Mouse (Mus musculus) frontal cortex, postnatal 14 days (tissue): ENCODE results near the gene Chil3.
"Not testable (repeated sequence)": the region's sequence is repeated elsewhere in the genome, so short reads cannot be mapped to it uniquely, and the experiment has no call there.

Experiments used
- DNase-seq, 2 experiments: peaks; one replicate each; pipeline ENCODE4 v3.0.0; 2022; ENCODE audit warnings: low spot score in 2 of 2

The Chil3 gene

DNA sequence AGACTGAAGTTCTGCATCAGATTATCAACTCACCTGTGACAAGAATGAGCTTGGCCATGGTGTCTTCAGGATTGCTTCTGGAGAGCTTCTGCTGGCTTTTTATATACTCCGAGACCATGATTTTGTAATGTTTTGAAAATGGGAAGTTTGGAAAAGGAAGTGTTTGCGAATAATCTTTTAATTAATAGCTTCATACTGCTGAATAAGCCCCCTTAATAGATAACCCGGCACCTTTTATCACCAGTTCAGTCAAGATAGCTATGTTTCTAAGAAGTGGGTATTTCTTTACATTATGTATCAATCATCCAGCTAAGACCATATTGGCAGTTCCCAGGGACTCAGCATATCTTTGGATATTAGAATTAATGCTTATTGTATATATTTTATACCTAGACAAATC lies at the start of gene Chil3:
TSS of gene Chil3 (minus strand) at position 101 of the 400 bp plus-strand sequence.
- no peak for DNase-seq

DNA sequence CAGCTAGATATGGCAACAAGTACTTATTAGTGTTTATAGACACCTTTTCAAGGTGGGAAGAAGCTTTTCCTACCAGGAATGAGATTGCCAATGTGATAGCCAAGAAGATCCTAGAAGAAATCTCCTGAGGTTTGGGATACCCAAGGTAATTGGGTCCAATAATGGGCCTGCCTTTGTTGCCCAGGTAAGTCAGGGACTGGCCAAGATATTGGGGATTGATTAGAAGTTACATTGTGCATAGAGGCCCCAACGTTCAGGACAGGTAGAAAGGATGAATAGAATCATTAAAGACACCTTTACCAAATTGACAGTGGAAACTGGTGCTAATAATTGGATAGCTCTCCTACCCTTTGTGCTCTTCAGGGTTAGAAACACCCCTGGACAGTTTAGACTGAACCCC lies 30.7 kb upstream of the Chil3 start:
- DNase-seq, result not testable (repeated sequence)

DNA sequence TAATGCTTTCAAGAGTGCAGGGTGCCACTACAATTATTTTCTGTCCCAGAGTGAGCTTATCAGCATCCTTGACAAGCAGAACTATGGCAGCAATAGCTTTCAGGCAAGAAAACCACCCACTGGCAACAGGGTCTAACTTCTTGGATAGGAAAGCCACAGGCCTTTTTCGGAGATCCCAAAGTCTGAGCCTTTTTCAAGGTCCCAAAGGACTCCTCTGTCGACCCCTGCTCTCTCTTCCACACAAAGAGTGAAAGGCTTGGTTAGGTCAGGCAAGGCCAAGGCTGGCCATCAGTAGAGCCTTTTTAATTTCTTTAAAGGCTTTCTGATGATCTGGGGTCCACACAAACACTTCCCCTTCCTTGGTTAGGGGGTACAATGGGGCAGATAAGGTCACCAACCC lies 29.9 kb upstream of the Chil3 start:
- not testable (repeated sequence) for DNase-seq

DNA sequence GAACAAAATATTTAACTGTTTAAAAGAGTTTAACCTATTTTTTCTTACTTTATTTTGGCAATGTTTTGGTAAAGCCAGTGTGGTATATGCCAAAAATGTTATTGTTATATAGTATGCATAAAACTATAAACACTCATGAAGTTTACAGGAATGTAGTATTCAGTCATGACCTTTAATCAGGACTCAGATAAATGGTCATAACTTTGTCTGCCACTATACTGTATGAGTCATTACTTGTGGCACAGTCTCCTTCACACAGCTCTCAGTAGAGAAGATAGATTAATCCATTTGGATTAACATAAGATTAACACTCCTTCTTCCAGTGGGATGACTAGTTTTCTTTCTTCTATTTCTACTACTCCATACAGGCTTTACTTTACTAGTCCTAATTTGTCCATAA lies 28.9 kb upstream of the Chil3 start:
- DNase-seq, result no peak

DNA sequence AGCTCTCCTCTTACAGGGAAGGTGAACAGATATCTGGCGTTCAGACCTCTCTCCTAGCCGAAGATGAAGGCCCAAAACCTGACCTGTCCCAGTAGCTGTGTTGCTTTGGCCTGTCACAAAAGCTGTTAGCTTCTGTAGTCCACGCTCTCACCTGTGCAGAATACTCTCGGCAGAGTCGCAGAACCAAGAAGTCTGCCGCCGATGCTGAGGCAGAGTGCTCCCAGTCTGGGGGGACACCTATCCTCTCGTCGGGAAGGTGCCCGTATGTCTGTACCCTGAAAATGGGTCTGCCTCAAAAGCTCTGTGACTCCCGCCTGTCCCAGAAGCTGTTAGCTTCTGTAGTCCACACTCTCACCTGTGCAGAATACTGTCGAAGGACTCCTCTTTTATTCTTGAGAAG lies 28.1 kb upstream of the Chil3 start:
- DNase-seq, result no peak

DNA sequence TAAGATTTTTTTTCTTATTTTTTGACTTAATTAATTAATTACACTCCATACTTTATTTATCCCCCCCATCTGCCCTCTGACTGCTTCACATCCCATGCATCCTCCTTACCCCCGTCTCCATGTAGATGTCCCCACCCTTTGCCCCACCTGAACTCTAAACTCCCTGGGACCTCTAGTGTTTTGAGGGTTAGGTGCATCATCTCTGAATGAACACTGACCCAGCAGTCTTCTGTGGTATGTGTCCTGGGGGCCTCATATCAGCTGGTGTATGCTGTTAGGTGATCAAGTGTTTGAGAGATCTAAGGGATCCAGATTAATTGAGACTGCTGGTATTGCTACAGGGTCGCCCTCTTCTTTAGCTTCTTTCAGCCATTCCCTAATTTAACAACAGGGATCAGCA lies 20.6 kb upstream of the Chil3 start:
- no peak for DNase-seq

DNA sequence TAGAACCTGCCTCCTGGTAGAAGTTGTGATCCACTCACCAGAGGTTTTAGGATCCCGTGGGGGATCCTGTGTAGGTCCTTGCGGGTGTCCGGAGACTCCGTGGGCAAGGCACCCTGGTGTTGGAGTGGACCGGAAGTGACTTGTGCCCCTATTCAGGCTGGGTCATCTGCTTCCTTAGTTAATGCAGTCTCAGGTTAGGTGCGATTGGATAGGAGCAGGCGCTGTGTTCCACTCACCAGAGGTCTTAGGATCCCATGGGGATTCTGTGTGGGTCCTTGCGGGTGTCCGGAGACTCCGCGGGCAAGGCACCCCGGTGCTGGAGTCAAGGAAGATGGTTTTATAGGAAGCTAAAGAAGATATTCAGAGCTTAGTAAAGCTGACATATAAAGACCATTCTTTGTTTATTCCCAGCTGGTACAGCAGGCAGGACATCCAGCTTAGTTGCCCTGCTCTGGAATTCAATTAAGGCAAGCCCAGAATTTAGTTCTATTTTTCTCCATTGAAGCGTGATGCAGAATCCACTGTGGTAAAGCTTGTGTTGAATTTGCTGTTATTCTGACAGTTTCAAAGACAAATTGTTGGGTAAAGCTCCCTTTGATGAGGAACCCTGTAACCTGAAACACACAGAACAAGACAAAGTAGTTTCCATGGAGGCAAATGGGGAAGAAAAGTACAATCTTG lies 10.3 kb upstream of the Chil3 start:
- DNase-seq, result no peak

DNA sequence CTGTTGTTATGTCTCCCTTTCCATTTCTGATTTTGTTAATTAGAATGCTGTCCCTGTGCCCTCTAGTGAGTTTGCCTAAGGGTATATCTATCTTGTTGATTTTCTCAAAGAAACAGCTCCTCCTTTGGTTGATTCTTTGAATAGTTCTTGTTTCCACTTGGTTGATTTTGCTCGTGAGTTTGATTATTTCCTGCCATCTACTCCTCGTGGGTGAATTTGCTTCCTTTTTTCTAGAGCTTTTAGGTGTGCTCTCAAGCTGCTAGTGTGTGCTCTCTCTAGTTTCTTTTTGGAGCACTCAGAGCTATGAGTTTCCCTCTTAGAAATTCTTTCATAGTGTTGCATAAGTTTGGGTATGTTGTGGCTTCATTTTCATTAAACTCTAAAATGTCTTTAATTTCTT lies 7.6 kb upstream of the Chil3 start:
- not testable (repeated sequence) for DNase-seq

DNA sequence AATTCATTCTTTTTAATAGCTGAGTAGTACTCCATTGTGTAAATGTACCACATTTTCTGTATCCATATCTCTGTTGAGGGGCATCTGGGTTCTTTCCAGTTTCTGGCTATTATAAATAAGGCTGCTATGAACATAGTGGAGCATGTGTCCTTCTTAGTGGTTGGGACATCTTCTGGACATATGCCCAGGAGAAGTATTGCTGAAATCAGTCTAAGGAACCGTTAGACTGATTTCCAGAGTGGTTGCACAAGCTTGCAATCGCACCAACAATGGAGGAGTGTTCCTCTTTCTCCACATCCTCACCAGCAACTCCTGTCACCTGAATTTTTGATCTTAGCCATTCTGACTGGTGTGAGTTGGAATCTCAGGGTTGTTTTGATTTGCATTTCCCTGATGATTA lies 5.1 kb upstream of the Chil3 start:
- DNase-seq, result not testable (repeated sequence)

DNA sequence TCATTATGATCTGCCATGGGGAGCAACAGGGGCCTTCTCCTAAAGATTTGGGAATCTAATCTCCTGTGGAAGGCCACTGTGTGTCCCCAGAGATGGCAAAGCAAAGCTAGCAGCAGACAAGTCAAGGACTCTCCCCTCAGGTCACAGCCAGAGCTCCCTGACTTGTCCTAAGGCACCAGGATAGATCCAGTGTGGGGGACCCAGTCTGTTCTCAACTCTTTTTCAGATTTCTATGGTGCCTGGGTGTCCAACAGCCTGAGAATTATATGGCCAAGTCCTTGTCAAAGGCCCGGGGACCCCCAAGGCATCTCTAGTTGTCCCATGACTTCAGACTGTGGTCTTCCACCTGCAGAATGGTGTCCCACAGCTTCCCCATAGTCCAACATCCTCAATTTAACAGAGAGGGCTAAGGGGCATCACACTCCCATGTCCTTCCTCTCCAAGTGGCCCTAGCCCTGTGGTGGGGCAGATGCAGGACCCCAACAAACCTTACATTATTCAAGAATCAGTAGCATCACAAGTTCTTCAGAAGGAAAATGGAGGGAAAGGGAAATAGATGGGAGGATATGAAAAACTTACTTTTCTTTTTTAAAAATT lies 3.9 kb upstream of the Chil3 start:
- no peak for DNase-seq

DNA sequence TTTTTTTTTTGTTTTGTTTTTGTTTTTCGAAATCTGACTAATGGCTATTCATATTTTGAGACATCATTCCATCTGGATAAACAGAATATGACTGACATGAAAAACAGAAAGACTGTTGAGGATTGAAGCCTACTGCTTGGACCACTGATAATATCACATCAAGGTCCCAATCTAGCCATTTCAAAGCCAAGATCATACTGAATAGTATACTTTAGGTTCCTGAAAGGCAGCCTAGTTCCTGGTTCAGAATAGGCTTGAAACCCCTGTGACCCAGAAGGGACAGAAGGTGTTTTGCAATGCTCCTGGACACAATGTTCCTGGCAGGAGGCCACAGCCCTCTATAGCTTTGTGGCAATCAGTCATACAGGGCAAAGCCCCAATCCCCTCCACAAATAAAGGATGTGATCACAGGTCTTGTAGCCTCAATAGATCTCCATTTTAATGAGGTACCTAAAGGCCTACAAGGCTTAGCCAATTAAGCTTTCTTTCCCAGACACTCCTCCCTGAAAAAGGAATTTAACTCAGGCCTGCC lies 3.2 kb upstream of the Chil3 start:
- no peak for DNase-seq

DNA sequence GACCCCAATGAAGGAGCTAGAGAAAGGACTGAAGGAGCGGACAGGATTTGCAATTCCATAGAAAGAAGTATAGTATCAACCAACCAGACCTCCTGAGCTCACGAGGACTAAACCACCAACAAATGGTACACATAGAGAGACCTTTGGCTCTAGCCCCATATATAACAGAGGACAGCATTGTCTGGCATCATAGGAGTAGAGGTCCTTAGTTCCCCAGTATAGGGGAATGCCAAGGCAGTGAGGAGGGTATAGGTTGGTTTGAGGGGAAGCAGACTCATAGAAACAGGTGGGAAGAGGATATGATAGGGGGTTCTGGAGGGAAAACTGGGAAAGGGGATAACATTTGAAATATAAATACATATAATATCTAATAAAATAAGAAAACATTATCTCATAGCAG lies 13.0 kb downstream of the Chil3 start:
- no peak for DNase-seq

DNA sequence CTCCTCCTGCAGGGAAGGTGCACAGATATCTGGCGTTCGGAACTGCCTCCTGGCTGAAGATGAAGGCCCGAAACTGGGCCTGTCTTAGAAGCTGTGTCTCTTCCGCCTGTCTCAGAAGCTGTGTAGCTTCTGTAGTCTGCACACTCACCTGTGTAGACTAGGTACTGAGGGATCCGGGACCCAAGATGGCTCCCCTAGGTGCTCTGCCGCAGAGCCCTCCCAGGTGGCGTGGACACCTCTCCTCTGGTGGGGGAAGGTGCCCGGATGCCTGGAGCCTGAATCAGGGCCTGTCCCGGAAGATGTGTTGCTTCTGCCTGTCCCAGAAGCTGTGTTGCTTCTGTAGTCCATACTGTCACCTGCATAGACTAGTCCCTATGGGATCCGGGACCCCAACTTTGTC lies 23.3 kb downstream of the Chil3 start:
- no peak for DNase-seq

DNA sequence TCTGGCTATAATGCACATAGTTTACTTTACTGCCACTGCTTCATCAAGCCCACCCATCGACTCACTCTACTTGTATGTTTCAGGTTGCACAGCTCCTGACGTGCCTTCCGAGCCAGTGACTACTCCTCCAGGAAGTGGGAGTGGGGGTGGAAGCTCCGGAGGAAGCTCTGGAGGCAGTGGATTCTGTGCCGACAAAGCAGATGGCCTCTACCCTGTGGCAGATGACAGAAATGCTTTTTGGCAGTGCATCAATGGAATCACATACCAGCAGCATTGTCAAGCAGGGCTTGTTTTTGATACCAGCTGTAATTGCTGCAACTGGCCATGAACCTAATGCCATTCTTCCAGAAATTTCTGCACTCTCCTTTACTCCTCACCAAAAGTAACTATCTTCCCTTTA lies 35.7 kb downstream of the Chil3 start:
- peak; percentile 41 to 52 for DNase-seq

DNA sequence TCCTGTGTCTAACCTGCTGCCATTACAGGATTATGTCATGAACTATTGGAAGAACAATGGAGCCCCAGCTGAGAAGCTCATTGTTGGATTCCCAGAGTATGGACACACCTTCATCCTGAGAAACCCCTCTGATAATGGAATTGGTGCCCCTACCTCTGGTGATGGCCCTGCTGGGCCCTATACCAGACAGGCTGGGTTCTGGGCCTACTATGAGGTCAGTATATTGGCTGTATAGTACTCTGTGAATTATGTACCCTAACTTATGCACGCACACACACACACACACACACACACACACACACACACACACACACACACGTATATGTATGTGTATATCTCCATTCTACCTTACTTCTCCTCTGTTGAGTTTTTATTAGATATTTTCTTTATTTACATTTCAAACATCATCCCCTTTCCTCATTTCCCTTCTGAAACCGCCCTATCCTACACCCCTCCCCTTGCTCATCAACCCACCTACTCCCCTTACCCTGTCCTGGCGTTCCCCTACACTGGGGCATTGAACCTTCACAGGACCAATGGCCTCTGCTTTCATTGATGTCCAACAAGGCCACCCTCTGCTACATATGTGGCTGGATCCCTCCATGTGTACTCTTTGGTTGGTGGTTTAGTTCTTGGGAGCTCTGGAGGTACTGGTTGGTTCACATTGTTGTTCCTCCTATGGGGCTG lies 38.4 kb downstream of the Chil3 start:
- no peak for DNase-seq

DNA sequence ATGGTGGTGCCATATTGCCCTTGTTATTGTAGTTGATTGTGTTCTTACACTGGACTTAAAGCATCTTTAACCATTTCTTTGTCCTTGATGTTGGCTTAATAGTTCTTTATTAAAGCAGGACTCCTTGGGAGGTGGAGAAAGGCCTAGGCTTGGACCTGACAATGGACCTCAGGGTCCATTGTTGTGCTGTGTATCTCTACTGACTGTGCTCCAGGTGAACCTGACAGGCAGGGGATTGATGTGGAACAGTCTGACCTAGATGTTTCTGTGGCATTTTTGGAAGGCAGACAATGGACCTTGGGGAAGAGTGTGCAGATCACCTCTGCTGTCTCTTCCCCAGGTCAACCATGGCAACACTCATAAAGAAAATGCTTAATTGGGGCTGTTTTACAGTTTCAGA lies 40.4 kb downstream of the Chil3 start:
- no peak for DNase-seq

DNA sequence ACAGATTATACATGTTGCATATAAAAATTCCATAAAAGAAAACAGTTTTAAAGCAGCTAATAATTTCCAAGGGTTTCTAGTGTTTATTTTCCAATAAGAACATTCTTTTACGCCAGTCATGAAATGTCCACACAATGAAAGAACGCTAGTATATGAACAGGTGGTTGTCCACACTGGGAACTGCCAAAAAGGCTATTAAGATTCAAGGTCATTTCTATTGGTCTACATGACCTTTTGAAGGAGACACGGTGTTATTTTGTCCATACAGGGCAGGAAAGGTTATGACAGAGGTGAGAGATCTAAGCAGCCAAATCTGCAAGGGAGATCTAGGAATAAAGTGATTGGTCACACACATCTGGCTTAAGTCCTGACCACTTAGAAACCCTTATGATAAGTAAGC lies 54.4 kb downstream of the Chil3 start, which contains the start of gene Chia1:
TSS of gene Chia1 (plus strand) at position 301 of the 400 bp plus-strand sequence.
- DNase-seq, result no peak
